Mouse (Mus musculus) A20 (cell line): Measurements from ENCODE around the gene Ccdc57.

Source experiments
- DNase-seq: peaks from one replicate; pipeline ENCODE4 v3.0.0-alpha.2; 2011; ENCODE audit warnings: low read depth, low spot score

The Ccdc57 gene

DNA sequence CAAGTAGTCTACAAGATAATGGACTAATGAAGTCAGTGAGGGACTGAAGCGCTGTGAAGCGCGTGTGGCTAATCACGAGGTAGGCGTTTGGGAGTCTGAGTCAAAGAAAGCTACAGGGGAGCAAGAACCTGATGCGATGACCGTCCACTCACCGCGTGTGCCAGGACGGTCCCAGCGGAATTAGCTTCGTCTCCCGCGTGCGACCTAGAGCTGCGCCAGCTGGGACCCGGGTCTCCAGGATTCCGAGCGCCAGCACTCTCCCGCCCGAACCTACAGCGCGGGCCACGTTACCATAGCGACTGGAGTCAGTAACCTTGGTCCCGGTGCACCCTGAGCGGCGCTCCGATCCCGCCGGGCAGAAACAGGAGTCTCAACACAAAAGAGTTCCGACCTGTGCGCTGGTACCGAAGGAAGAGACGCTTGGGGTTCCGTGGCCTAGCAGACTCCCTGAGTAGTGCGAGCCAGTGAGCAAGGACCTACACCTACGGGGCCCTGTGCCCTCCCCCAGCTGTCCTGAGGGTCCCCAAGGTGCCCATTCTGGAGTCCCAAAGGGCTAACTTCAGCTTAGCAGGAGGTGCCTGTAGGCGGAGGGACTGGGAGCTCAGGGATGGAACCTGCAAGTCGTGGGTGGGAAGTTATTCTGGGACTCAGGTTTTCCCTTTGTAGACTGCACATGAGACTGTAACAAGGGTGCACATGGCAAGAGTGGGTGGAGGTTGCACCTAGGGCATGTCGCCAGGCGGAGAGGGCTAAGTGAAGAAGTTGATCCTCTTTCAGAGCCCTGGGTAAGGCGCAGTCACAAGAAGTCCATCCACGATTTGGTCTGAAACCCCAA lies at the start of gene Ccdc57:
Ccdc57 (minus strand) TSS at position 309 of the 835 bp plus-strand sequence.
- DNase-seq: peak; percentile 84

GRCm38 (mm10) chr11:120982459-120982858 lies 49.8 kb upstream of the Ccdc57 start:
- no peak for DNase-seq

DNA sequence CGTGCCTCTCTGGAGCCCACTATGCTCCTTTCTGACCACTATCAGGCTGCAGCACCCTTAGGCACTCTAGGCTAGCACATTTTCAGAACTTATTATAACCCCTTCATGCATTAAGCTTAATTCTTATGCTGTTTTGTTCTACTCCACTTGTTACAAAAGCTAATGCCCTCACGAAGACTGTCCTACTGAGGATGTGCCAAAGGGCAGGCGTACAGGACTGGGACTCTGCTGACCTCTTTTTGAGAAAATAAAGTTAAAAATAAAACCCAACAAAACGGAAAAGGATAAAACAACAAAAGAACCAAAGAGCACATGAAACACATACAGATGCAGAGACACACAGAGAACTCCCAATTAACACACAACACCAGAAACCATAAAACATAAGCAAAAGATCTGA lies 49.0 kb upstream of the Ccdc57 start:
- DNase-seq: no peak

DNA sequence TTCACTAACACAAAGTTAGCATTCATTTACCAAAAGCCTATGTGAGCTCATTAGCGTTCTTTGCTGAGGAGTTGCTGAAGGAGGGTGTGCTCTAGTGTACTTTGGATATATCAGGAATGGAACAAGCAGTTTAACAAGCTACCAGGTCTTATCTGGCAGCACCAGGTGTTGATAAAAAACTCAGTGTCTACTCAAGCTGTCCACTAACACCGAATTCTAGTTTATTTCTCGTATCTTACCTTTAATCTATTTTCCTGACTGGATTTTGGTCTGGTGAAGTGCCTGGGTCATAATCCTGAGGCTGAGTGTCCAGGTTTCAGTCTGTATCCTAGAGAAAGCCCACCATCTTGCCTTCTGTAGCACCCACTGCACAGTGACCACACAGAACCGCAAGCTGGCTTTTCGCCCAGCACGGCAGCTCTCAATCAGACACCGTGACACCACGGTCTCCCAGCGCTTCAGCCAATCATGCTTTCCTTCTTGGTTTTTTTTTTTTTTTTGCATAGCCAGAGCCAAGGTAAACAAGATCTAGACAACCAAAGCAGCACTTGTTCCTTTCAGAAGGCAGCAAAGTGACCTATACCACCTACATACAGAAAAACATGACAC lies 47.9 kb upstream of the Ccdc57 start:
- DNase-seq: no peak

DNA sequence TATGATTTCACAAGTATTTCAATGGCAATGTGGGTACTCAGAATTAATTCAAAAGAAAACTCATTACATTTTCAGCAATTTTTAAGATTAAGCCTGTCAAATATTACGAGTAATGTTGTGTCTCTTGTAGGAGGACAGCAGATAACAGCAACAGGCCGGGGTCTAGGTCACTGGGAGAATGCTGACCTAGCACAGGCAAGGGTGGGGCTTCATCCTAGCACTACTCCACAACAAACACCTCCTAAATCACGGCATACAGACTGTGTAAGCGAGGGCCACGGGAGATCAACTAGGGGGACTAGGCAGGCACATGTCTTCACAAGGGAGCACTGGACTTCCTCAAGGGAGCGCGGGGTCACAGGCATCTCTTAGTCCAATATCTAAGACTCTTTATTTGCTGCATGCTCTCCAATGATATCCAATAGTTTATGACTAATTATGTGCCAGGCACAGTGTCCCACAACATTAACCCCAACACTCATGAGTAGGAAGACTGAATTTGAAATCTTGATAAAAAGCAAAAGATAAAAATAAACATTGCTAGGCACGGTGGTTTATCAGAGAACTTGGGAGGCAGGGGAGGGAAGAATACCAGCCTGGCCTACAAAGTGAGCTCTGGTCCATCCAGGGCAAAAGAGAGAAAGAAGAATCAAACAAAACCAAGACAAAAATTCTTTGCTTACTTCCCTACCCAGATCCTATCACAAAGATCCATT lies 47.2 kb upstream of the Ccdc57 start:
- no peak for DNase-seq

DNA sequence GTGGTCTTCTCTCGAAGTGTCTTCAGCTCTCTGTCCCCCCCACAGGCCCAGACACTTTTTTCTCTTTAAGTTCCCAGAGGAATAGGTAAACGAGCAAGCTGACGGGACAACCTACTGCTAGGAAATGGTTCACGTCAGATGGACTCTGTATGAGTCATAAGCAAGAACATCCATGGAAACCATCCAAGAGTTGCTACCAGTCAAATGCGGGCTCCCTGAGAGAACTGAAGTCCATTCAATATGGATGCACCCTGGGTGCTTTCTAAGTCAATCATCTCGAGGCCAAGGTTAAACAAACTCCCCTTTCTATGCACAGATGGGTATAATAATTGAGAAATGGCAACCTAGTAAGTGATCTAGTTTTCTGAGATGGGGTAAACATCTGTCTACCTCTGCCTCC lies 40.6 kb upstream of the Ccdc57 start:
- DNase-seq: no peak

GRCm38 (mm10) chr11:120971237-120971636 lies 38.6 kb upstream of the Ccdc57 start:
- no peak for DNase-seq

- no peak for DNase-seq
Measured at GRCm38 (mm10) chr11:120969742-120970141, 37.1 kb upstream of the Ccdc57 start.

- DNase-seq: no peak
Measured at GRCm38 (mm10) chr11:120965587-120965986, 32.9 kb upstream of the Ccdc57 start.

DNA sequence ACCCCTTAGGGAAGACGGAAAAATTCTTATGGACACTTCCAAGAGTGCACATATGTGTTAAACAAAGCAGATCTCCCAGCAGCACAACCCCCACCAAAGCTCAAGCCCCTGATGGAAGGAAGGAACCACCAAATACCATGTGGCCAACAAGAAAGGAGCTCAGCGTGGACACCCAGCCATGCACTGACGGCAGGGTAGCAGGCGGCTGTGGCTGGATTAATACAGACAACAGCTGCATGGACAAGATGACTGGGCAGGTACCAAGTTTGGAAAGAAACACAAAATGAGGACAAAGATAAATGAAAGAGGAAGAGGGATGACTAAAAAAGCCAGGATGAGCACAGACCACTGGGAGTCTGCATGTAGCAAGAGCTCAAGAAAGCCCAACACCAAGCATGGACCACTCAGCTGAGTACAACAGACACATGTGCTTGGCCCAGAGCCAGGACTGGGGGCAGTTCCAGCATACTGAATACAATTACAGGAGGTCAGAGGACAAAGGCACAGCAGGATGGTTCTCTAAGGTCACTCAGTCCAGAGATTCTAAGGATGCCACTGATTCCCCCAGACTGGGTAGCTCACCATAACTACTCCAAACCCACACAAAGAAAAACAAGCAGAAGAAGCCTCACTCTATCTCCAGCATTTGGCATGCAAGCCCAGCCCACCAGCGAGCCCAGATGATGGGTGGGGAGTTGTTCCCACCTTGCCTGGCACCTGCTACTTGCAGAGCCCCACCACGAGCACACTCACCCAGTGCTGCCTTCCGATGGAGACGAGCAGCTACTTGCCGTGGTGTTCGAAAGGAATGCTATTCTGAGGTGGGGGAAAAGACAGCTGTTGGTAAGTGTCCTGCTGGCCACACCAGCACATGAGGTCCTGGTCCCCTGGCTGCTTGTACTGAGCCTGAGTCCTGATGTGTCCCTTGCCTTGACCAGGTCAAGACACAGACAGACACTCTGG lies 31.8 kb upstream of the Ccdc57 start:
- no peak for DNase-seq

DNA sequence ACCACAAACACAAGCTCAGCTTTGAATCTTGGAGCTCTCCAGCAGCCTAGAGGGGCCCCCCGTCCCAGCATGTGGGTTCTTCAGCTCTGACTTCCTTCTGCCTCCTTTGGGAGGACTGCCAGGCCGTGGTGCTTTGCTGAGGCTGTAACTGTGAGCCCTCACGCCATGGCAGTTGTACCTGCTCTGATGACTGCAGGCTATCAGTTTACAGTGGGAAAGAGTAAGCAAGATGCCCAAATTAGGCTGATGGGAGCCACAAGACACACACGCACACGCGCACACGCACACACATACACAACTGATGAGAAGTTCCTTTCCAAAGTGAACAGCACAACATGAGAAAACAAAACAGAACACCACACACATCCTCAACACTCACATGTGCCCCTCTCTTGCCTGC lies 30.2 kb upstream of the Ccdc57 start:
- no peak for DNase-seq

- peak; percentile 43 for DNase-seq
Measured at GRCm38 (mm10) chr11:120962050-120962771, 29.5 kb upstream of the Ccdc57 start.

GRCm38 (mm10) chr11:120961594-120961993 lies 28.9 kb upstream of the Ccdc57 start:
- peak; percentile 34 for DNase-seq

- DNase-seq: no peak
Measured at GRCm38 (mm10) chr11:120960248-120960647, 27.6 kb upstream of the Ccdc57 start.

DNA sequence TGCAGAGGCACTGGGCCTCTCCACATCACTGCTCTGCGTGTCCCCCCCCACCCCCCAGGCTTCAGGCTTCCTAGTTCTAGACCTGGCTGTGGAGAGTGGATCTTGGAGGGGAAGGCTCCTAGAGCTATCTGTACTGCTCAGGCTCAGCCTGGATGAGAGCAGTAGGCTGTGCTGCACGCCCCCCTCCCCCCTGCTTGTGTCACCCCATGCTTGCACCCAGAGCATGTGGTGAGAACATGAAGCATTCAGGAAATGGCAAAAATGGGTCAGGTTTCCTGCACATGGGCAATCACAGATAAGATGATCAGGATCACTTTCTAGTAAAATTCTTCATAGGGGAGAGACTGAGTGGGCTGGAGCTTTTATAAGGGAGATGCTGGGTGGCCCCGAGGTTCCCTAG lies 26.9 kb upstream of the Ccdc57 start:
- no peak for DNase-seq

DNA sequence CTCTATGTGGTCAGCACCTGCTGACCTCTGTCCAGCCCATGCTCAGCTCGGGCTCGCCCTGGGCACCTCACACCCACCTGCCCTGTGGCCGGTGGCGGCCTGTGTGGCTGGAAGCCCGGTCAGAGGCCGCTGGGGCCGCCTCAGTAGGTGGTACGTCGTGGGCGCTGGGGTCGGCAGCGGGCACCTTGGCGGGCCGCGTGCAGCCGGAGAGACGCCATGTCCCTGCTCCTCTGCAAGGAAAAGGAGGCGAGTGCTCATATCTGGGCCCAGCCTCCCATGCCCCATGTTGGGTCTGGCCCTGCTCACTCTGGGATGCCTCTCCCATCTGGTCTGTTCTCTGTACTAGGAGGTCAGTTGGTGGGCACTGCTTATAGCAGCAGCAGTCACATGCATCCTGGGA lies 26.4 kb upstream of the Ccdc57 start:
- no peak for DNase-seq

- no peak for DNase-seq
Measured at GRCm38 (mm10) chr11:120957731-120958257, 25.1 kb upstream of the Ccdc57 start.

GRCm38 (mm10) chr11:120957052-120957451 lies 24.4 kb upstream of the Ccdc57 start:
- no peak for DNase-seq

DNA sequence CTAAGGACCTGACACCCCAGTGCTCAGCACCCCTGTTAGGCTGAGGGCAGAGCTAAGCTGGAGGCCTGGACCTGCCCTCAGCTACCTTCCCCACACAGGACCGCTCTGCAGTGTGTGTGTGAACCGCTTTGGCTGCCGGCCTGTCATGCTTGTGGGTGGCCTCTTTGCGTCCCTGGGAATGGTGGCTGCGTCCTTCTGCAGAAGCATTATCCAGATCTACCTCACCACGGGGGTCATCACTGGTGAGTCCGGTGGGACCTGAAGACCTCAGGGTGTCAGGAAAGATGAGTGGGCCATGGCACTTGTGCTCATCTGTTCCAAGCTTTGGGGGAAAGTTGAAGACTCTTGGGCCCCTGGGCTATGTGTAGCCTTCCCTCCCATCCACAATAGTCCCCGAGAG lies 23.0 kb upstream of the Ccdc57 start:
- DNase-seq: no peak

- DNase-seq: no peak
Measured at GRCm38 (mm10) chr11:120954936-120955335, 22.3 kb upstream of the Ccdc57 start.
